Mouse (Mus musculus): ENCODE measurements around the gene Slco2b1.

GRCm38 (mm10) chr7:99670915-99671314 lies 40.2 kb downstream of the Slco2b1 start:
- TF ChIP-seq CTCF (IDR thresholded peaks at IDR 0.05; ENCODE audit: low read depth, low read length) = no peak
- TF ChIP-seq GATA1 (IDR thresholded peaks at IDR 0.05; ENCODE audit: borderline replicate concordance, low read length) = no peak
- no peak for TF ChIP-seq TAL1 (conservative IDR thresholded peaks at IDR 0.05; ENCODE audit: low read depth, low read length)
- TF ChIP-seq GATA2 (IDR thresholded peaks at IDR 0.05; ENCODE audit: borderline replicate concordance, low read depth, low read length) = no peak
- no peak for TF ChIP-seq POLR2AphosphoS5 (IDR thresholded peaks at IDR 0.05; ENCODE audit: insufficient replicate concordance, low read depth, low read length)

Measured in G1E (cell line).